Mouse (Mus musculus) spleen, adult 2 months (tissue): ENCODE measurements around the gene Rbm44. TPM values are rescaled to one million over a fixed set of nuclear protein-coding genes. Genes with fewer than 3 reads are reported as not detected.

Source experiments
- DNase-seq, 2 experiments: peaks; one replicate each; pipeline versions ENCODE4 v3.0.0 to v3.0.0-alpha.2; 2012 to 2021; ENCODE audit warnings: low spot score in 2 of 2, low read depth in 1 of 2
- H3K27ac ChIP-seq: fragments of 200-500 bp; 2 replicates; pipeline ENCODE4 v1.5.1; 2012; ENCODE audit warnings: low read length, inconsistent platforms; ENCODE audit not compliant: insufficient read depth
- H3K27me3 ChIP-seq: fragments of 200-500 bp; 2 replicates; pipeline ENCODE4 v1.6.1; 2012; ENCODE audit warnings: mild to moderate bottlenecking, moderate library complexity, low read length, inconsistent platforms; ENCODE audit not compliant: control insufficient read depth, insufficient read depth
- H3K36me3 ChIP-seq: fragments of 200-500 bp; 2 replicates; pipeline ENCODE4 v1.6.1; 2012; ENCODE audit warnings: mild to moderate bottlenecking, low read length, inconsistent platforms; ENCODE audit not compliant: control insufficient read depth, insufficient read depth
- H3K4me1 ChIP-seq: fragments of 200-500 bp; 2 replicates; pipeline ENCODE4 v1.6.1; 2011; ENCODE audit warnings: inconsistent platforms; ENCODE audit not compliant: control insufficient read depth, insufficient read depth, insufficient read length
- H3K4me3 ChIP-seq: fragments of 200-500 bp; 2 replicates; pipeline ENCODE4 v1.5.1; 2011; ENCODE audit warnings: mild to moderate bottlenecking, inconsistent platforms; ENCODE audit not compliant: insufficient read depth, insufficient read length; ENCODE audit errors: extremely low read depth
- CTCF ChIP-seq: fragments of 200-500 bp; IDR thresholded peaks from 2 replicates; pipeline ENCODE4 v1.5.1; 2011; ENCODE audit warnings: mild to moderate bottlenecking, inconsistent platforms; ENCODE audit not compliant: insufficient read depth, insufficient read length, insufficient replicate concordance; ENCODE audit errors: extremely low read depth
- POLR2A ChIP-seq: fragments of 200-500 bp; IDR thresholded peaks from 2 replicates; pipeline ENCODE4 v1.6.1; 2011; ENCODE audit warnings: low read depth, low read length, inconsistent platforms
- WGBS: fragments of 180-500 bp; shearing (Covaris S2); methylation state at CpG from one replicate; pipeline ENCODE4 v1.1.7; 2018; 5-methylcytosine and 5-hydroxymethylcytosine counted together
- polyA plus RNA-seq: library from polyadenylated mRNA; depleted of rRNA; stranded (reverse); fragments of >200 nt; gene quantifications from 2 replicates; pipeline ENCODE4 v1.2.3, GENCODE M21; 2012

The Rbm44 gene
- polyA plus RNA-seq, 1 experiment: 0.05 TPM

GRCm38 (mm10) chr1:91192184-91192583 lies 47.3 kb downstream of the Rbm44 start:
- no peak overlapping the region for H3K4me3 ChIP-seq
- H3K27ac ChIP-seq: no peak overlapping the region
- peaks cover 26% of the 10 kb centered on the region for H3K4me1 ChIP-seq
- no peaks in the 10 kb centered on the region for H3K27me3 ChIP-seq
- no peaks in the 10 kb centered on the region for H3K36me3 ChIP-seq
- TF ChIP-seq POLR2A: no peak
- no peak for TF ChIP-seq CTCF
- 59% methylated on average over 8 of the region's 8 CpGs for WGBS
- DNase-seq: no peak

DNA sequence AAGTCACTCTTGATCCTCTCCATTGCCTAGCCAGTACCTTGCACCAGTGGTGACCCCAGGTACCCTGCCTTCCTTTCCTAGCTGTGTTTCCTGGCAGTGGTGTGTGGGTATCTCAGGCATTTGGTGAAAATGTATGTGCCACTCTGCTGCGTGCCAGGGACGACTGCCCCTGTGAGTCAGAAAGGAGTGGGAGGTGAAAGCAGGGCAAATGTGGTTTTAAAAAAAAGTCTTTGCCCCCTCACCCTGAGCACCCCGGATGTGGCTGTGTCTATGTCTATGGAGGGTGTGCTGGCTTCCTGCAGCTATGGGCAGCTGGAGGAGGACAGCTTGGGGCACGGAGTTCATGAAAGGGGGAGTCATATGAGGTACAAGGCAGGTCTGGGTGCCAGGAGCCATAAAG lies 48.4 kb downstream of the Rbm44 start:
- Histone ChIP-seq H3K4me1 (peaks cover 19% of the 10 kb centered on the region), H3K27ac (peak overlapping the region; percentile 41), H3K4me3 (no peak overlapping the region), H3K36me3 (no peaks in the 10 kb centered on the region), H3K27me3 (no peaks in the 10 kb centered on the region)
- TF ChIP-seq CTCF: no peak
- TF ChIP-seq POLR2A: peak; percentile 8; the same call in 1 of the 2 replicates
- 12% methylated on average over 4 of the region's 4 CpGs for WGBS
- peak in 1 of 2 experiments; percentile 36 for DNase-seq

DNA sequence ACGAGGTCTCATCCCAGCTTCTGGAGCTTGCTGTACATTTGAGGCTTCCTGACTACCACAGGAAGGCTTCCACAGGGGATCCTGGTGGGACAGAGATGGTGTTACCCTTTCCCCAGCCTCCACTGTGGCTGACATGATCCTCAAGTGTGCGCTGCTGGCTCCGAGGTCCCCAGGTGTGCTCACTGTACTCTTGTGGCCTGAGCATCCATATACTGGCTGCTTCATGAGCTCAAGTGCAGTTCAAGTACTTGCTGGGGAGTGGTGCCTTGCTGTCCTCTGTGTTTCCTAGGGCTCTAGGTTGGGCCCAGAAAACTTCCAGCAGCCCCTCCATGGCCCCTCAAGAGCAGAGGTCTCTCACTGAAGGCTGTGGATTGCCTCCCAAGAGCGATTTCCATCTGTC lies 48.8 kb downstream of the Rbm44 start:
- Histone ChIP-seq H3K27ac (no peak overlapping the region), H3K4me3 (no peak overlapping the region), H3K4me1 (peaks cover 17% of the 10 kb centered on the region), H3K27me3 (no peaks in the 10 kb centered on the region), H3K36me3 (no peaks in the 10 kb centered on the region)
- WGBS: 67% methylated on average over 4 of the region's 4 CpGs
- no peak for TF ChIP-seq POLR2A
- no peak for TF ChIP-seq CTCF
- DNase-seq: no peak

- DNase-seq: no peak
- Histone ChIP-seq H3K4me3 (no peak overlapping the region), H3K27me3 (no peaks in the 10 kb centered on the region), H3K27ac (no peak overlapping the region), H3K36me3 (no peaks in the 10 kb centered on the region), H3K4me1 (no peaks in the 10 kb centered on the region)
- TF ChIP-seq POLR2A: no peak
- WGBS: 98% methylated on average over 10 of the region's 10 CpGs
Measured at GRCm38 (mm10) chr1:91199793-91200192, 54.9 kb downstream of the Rbm44 start.

DNA sequence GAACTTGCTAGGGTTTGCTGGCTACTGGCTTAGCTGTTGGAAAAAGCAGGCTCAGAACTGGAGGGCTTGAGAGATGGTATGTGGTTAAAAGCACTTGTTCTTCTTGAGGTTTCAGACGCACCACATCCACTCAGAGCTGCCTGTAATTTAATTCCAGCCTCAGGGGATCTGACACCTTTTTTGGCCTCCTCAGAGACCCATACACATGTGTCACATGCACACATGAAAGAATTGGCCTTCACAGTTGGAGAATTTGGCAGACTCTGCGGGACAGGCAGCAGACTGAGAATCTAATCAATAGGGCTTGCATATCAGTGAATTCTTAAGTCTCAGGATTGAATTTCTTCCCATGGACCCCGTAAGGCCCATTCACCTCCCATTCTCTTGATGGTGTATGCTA lies 56.2 kb downstream of the Rbm44 start:
- TF ChIP-seq POLR2A (no peak), CTCF (no peak)
- DNase-seq: no peak
- Histone ChIP-seq H3K27me3 (no peaks in the 10 kb centered on the region), H3K4me3 (no peak overlapping the region), H3K36me3 (no peaks in the 10 kb centered on the region), H3K4me1 (no peaks in the 10 kb centered on the region), H3K27ac (no peak overlapping the region)
- 60% methylated on average over 3 of the region's 3 CpGs for WGBS

GRCm38 (mm10) chr1:91204221-91204765 lies 59.4 kb downstream of the Rbm44 start:
- no peak for DNase-seq
- no peak for TF ChIP-seq POLR2A
- TF ChIP-seq CTCF: no peak
- no peak overlapping the region for H3K4me3 ChIP-seq
- H3K27me3 ChIP-seq: no peaks in the 10 kb centered on the region
- no peak overlapping the region for H3K27ac ChIP-seq
- H3K36me3 ChIP-seq: no peaks in the 10 kb centered on the region
- no peaks in the 10 kb centered on the region for H3K4me1 ChIP-seq
- WGBS: 94% methylated on average over 5 of the region's 5 CpGs

DNA sequence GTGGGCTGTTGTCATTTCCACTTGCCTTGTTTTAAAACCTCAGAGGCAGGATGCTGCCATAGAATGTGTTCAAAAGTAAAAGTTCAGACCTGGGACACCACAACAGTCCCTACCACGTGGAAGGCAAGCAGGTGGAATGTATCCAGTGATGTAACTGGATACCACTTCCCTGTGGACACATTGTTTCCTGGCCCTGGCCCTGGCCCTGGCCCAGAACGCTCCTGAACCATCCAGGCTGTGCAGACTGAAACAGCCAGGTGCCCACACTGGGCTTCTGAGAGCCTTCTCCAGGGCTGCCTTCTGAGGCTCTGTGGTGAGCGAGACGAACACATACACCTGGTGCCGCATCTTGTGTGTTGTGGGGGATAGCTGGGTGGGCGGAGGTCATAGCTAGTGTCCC lies 60.8 kb downstream of the Rbm44 start:
- Histone ChIP-seq H3K36me3 (no peaks in the 10 kb centered on the region), H3K27ac (no peak overlapping the region), H3K4me1 (no peaks in the 10 kb centered on the region), H3K4me3 (no peak overlapping the region), H3K27me3 (no peaks in the 10 kb centered on the region)
- TF ChIP-seq POLR2A: no peak
- TF ChIP-seq CTCF: no peak
- WGBS: 92% methylated on average over 6 of the region's 6 CpGs
- no peak for DNase-seq
